Mouse (Mus musculus): ENCODE measurements around the gene Pomc. TPM values are rescaled to one million over a fixed set of nuclear protein-coding genes. Genes with fewer than 3 reads are reported as not detected.

The Pomc gene
- 0.40 and 0.73 TPM in 2 replicates for polyA plus RNA-seq (2015; fragmentation: Nextera tagmentation; extraction: Ambion mirVana)

DNA sequence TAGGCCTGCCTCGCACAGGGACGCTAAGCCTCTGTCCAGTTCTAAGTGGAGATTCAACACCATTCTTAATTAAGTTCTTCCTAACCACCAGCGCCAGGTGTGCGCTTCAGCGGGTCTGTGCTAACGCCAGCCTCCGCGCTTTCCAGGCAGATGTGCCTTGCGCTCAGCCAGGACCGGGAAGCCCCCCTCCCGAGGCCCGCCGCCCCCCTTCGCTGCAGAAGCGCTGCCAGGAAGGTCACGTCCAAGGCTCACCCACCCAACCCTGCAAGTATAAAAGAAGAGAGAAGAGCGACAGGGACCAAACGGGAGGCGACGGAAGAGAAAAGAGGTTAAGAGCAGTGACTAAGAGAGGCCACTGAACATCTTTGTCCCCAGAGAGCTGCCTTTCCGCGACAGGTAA is at the start of gene Pomc:
Pomc (plus strand) TSS at position 301 of the 400 bp plus-strand sequence.
- no peak for TF ChIP-seq EP300 (IDR thresholded peaks at IDR 0.05; ENCODE audit: low read depth)
- no peak for TF ChIP-seq CTCF (IDR thresholded peaks at IDR 0.05; ENCODE audit: low read depth)
- H3K9ac ChIP-seq (replicated peaks) = no peak within 1 kb of the TSS
- WGBS (ENCODE audit: insufficient replicate concordance) = 24% methylated on average over 21 of the region's 22 CpGs

DNA sequence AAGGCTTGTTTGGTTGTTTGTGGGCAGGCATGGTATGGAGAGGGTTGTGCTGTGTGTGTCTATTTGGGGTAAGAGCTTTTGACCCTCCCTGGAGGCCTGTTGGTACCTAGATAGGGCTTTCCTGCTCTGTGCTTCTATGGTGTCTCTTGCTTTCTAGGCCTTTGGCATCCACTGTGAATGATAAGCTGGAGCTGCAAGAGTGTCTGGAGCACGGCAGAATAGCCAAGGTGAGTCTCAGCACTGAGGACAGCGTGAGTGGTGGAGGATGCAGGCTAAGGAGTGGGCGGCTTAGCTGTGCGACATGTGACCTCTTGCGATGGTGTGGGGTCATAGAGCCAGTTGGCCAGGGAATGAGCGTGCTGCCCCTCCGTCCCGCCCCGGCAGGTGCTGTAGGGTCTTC is 49.3 kb upstream of the Pomc start:
- H3K4me1 ChIP-seq (ENCODE audit: insufficient read depth) = no peaks in the 10 kb centered on the region
- no peaks in the 10 kb centered on the region for H3K27me3 ChIP-seq (ENCODE audit: insufficient read depth, low read length)
- no peak overlapping the region for H3K4me2 ChIP-seq (ENCODE audit: low read depth, low read length)
- no peak overlapping the region for H3K9ac ChIP-seq (replicated peaks)
- no peak overlapping the region for H3K27ac ChIP-seq (ENCODE audit: low read depth)
- no peak for ATAC-seq
- no peak for DNase-seq
- no peak overlapping the region for H3K4me3 ChIP-seq (ENCODE audit: low read depth, low read length)
- H3K9me3 ChIP-seq (ENCODE audit: low read length) = no peaks in the 10 kb centered on the region
- TF ChIP-seq EP300 (IDR thresholded peaks at IDR 0.05; ENCODE audit: low read depth) = no peak
- no peak for TF ChIP-seq CTCF (IDR thresholded peaks at IDR 0.05; ENCODE audit: low read depth)
- H3K36me3 ChIP-seq (replicated peaks; ENCODE audit: insufficient read depth, low read length) = peaks cover 48% of the 10 kb centered on the region
- WGBS (ENCODE audit: insufficient replicate concordance) = 89% methylated on average over 9 of the region's 9 CpGs

More for the DNA sequence above, at the start of gene Pomc:
- ATAC-seq (no peak), DNase-seq (no peak)
- H3K4me2 ChIP-seq (ENCODE audit: low read depth, low read length) = no peak within 1 kb of the TSS
- no peaks in the 10 kb centered on the region for H3K36me3 ChIP-seq (replicated peaks; ENCODE audit: insufficient read depth, low read length)
- H3K4me1 ChIP-seq (ENCODE audit: insufficient read depth) = peaks cover 1% of the 10 kb centered on the region
- H3K9me3 ChIP-seq (ENCODE audit: low read length) = no peaks in the 10 kb centered on the region
- no peak within 1 kb of the TSS for H3K4me3 ChIP-seq (ENCODE audit: low read depth, low read length)
- peaks cover 8% of the 10 kb centered on the region; the same call in 1 of the 2 replicates for H3K27me3 ChIP-seq (ENCODE audit: insufficient read depth, low read length)
- no peak within 1 kb of the TSS for H3K27ac ChIP-seq (ENCODE audit: low read depth)

DNA sequence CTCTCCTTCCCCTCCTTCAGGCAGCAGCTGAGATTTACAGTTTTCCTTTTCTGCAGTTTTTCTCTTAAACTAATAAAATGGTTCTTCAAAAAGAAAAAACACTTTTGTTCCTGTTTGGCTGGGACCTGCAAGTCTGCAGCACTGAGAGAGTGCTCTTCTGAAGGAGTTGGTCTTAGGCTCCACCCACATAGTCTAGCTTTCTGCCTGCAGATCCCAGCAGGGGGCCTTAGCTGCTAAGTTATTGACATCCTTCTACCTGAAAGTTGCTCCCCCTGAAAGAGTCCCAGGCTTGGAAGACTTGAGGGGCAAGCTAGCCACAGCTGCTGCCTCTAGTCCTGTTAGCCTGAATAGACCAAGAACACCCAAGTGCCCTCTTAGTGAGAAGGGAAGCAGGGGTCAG is 48.4 kb upstream of the Pomc start:
- H3K36me3 ChIP-seq (replicated peaks; ENCODE audit: insufficient read depth, low read length) = peaks cover 46% of the 10 kb centered on the region
- no peak overlapping the region for H3K4me3 ChIP-seq (ENCODE audit: low read depth, low read length)
- no peak overlapping the region for H3K4me2 ChIP-seq (ENCODE audit: low read depth, low read length)
- TF ChIP-seq EP300 (IDR thresholded peaks at IDR 0.05; ENCODE audit: low read depth) = no peak
- no peak for TF ChIP-seq CTCF (IDR thresholded peaks at IDR 0.05; ENCODE audit: low read depth)
- H3K27ac ChIP-seq (ENCODE audit: low read depth) = no peak overlapping the region
- no peak for ATAC-seq
- no peaks in the 10 kb centered on the region for H3K27me3 ChIP-seq (ENCODE audit: insufficient read depth, low read length)
- no peak overlapping the region for H3K9ac ChIP-seq (replicated peaks)
- no peak for DNase-seq
- no peaks in the 10 kb centered on the region for H3K9me3 ChIP-seq (ENCODE audit: low read length)
- 0 out of 2 replicates have a peak, but pooled peaks cover 2% of the 10 kb centered on the region for H3K4me1 ChIP-seq (ENCODE audit: insufficient read depth)

DNA sequence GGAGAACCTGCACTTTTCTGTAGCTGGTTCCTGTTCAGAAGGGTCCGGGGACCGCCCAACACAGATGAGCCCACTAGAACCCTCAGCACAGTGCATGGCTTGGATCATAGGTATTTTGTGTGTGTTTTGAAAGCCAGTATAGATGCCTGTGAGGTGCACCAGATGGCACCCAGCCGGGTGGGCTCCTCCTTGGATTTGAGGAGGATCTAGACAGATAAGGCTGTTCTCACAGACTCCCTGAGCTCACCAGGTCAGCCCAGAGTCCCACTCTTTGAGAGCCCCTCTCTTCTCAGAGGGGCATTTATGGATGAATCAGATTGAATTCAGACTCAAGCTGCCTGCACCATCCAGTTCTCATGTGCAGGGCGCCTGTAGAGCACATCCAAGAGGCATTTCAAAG is 47.7 kb upstream of the Pomc start:
- no peak overlapping the region for H3K4me3 ChIP-seq (ENCODE audit: low read depth, low read length)
- 75% methylated on average over 4 of the region's 4 CpGs for WGBS (ENCODE audit: insufficient replicate concordance)
- TF ChIP-seq EP300 (IDR thresholded peaks at IDR 0.05; ENCODE audit: low read depth) (no peak), CTCF (IDR thresholded peaks at IDR 0.05; ENCODE audit: low read depth) (no peak)
- no peak for ATAC-seq
- H3K27ac ChIP-seq (ENCODE audit: low read depth) = no peak overlapping the region
- H3K9ac ChIP-seq (replicated peaks) = no peak overlapping the region
- no peaks in the 10 kb centered on the region for H3K27me3 ChIP-seq (ENCODE audit: insufficient read depth, low read length)
- H3K4me2 ChIP-seq (ENCODE audit: low read depth, low read length) = no peak overlapping the region
- H3K36me3 ChIP-seq (replicated peaks; ENCODE audit: insufficient read depth, low read length) = peaks cover 39% of the 10 kb centered on the region
- H3K9me3 ChIP-seq (ENCODE audit: low read length) = no peaks in the 10 kb centered on the region
- DNase-seq = no peak
- peaks cover 5% of the 10 kb centered on the region; the same call in 1 of the 2 replicates for H3K4me1 ChIP-seq (ENCODE audit: insufficient read depth)

DNA sequence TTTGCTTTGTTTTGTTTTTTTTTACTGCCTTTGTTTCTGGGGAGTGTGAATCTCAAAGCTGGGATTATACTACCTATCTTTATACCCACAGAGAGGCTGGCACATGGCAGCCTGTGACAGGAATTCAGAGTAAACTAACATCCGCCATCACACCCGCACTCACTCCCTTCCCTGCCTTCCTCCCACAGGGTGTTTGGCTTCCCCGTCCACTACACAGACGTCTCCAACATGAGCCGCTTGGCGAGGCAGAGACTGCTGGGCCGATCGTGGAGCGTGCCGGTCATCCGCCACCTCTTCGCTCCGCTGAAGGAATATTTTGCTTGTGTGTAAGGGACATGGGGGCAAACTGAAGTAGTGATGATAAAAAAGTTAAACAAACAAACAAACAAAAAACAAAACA is 47.3 kb upstream of the Pomc start:
- Histone ChIP-seq H3K4me1 (ENCODE audit: insufficient read depth) (peaks cover 7% of the 10 kb centered on the region; the same call in 1 of the 2 replicates), H3K27me3 (ENCODE audit: insufficient read depth, low read length) (no peaks in the 10 kb centered on the region), H3K9me3 (ENCODE audit: low read length) (no peaks in the 10 kb centered on the region), H3K4me2 (ENCODE audit: low read depth, low read length) (no peak overlapping the region), H3K27ac (ENCODE audit: low read depth) (no peak overlapping the region), H3K36me3 (replicated peaks; ENCODE audit: insufficient read depth, low read length) (peaks cover 35% of the 10 kb centered on the region), H3K4me3 (ENCODE audit: low read depth, low read length) (no peak overlapping the region), H3K9ac (replicated peaks) (no peak overlapping the region)
- WGBS (ENCODE audit: insufficient replicate concordance) = 90% methylated on average over 13 of the region's 13 CpGs
- ATAC-seq (no peak), DNase-seq (no peak)
- TF ChIP-seq CTCF (IDR thresholded peaks at IDR 0.05; ENCODE audit: low read depth) (no peak), EP300 (IDR thresholded peaks at IDR 0.05; ENCODE audit: low read depth) (no peak)

- Histone ChIP-seq H3K27me3 (ENCODE audit: insufficient read depth, low read length) (no peaks in the 10 kb centered on the region), H3K4me2 (ENCODE audit: low read depth, low read length) (no peak overlapping the region), H3K9me3 (ENCODE audit: low read length) (no peaks in the 10 kb centered on the region), H3K9ac (replicated peaks) (no peak overlapping the region), H3K4me3 (ENCODE audit: low read depth, low read length) (no peak overlapping the region), H3K27ac (ENCODE audit: low read depth) (no peak overlapping the region), H3K4me1 (ENCODE audit: insufficient read depth) (peaks cover 7% of the 10 kb centered on the region; the same call in 1 of the 2 replicates), H3K36me3 (replicated peaks; ENCODE audit: insufficient read depth, low read length) (peaks cover 23% of the 10 kb centered on the region)
- DNase-seq = no peak
- WGBS (ENCODE audit: insufficient replicate concordance) = 79% methylated on average over 10 of the region's 10 CpGs
- no peak for ATAC-seq
- no peak for TF ChIP-seq EP300 (IDR thresholded peaks at IDR 0.05; ENCODE audit: low read depth)
- TF ChIP-seq CTCF (IDR thresholded peaks at IDR 0.05; ENCODE audit: low read depth) = no peak
Measured at GRCm38 (mm10) chr12:3910466-3911093, 44.2 kb upstream of the Pomc start.
